In genomic region chrX:102253892-102254291, GRCm38 (mm10) we compare ENCODE assay signal across 8 mouse cellular contexts. TPM values are rescaled to one million over a fixed set of nuclear protein-coding genes. Genes with fewer than 3 reads are reported as not detected.
DNase-seq lines count a peak whose midpoint lies in the region; ATAC-seq and TF ChIP-seq lines count a peak whose summit lies in the region.

No protein-coding gene starts in this region.

- H3K36me3 ChIP-seq in kidney, embryonic 16.5 days (ENCODE audit: insufficient read depth, low read length): no peaks in the 10 kb centered on the region
- H3K36me3 ChIP-seq in forebrain, postnatal 0 days (ENCODE audit: insufficient read depth): no peaks in the 10 kb centered on the region
- no peaks in the 10 kb centered on the region for H3K36me3 ChIP-seq in midbrain, postnatal 0 days (ENCODE audit: insufficient read depth, low read length)

- no peak overlapping the region for H3K27ac ChIP-seq in kidney, embryonic 16.5 days (ENCODE audit: low read length)
- H3K27ac ChIP-seq in cerebellum, adult 2 months (ENCODE audit: insufficient read depth, low read length): no peak overlapping the region
- no peak overlapping the region for H3K27ac ChIP-seq in forebrain, postnatal 0 days (ENCODE audit: low read depth, low read length)
- H3K27ac ChIP-seq in midbrain, postnatal 0 days (ENCODE audit: low read depth, low read length): no peak overlapping the region

- peaks cover 47% of the 10 kb centered on the region for H3K27me3 ChIP-seq in kidney, embryonic 16.5 days (ENCODE audit: insufficient read depth, low read length)
- no peaks in the 10 kb centered on the region for H3K27me3 ChIP-seq in cerebellum, adult 2 months (ENCODE audit: control insufficient read depth, insufficient read depth, low read length)
- no peaks in the 10 kb centered on the region for H3K27me3 ChIP-seq in forebrain, postnatal 0 days (ENCODE audit: insufficient read depth, low read length)
- H3K27me3 ChIP-seq in midbrain, postnatal 0 days (ENCODE audit: insufficient read depth, low read length): peaks cover 8% of the 10 kb centered on the region; the same call in 1 of the 2 replicates

- peaks cover 10% of the 10 kb centered on the region; the same call in 1 of the 2 replicates for H3K4me1 ChIP-seq in kidney, embryonic 16.5 days (ENCODE audit: insufficient read depth, low read length)
- H3K4me1 ChIP-seq in cerebellum, adult 2 months (ENCODE audit: control insufficient read depth, insufficient read depth, low read length): no peaks in the 10 kb centered on the region
- H3K4me1 ChIP-seq in forebrain, postnatal 0 days (ENCODE audit: insufficient read depth): no peaks in the 10 kb centered on the region
- no peaks in the 10 kb centered on the region for H3K4me1 ChIP-seq in midbrain, postnatal 0 days (ENCODE audit: insufficient read depth, low read length)

- H3K4me3 ChIP-seq in kidney, embryonic 16.5 days (ENCODE audit: low read length): peak overlapping the region; percentile 26
- H3K4me3 ChIP-seq in cerebellum, adult 2 months (replicated peaks; ENCODE audit: insufficient read depth, low read depth, low read length): peak overlapping the region; percentile 46
- H3K4me3 ChIP-seq in forebrain, postnatal 0 days (ENCODE audit: low read depth, low read length): peak overlapping the region; percentile 1; the same call in 1 of the 2 replicates
- H3K4me3 ChIP-seq in midbrain, postnatal 0 days (ENCODE audit: low read depth, low read length): peak overlapping the region; percentile 22; the same call in 1 of the 2 replicates

- TF ChIP-seq CTCF in cerebellum, adult 2 months (IDR thresholded peaks at IDR 0.05; ENCODE audit: borderline replicate concordance, insufficient read depth, low read depth, low read length): no peak
- TF ChIP-seq CTCF in forebrain, postnatal 0 days (IDR thresholded peaks at IDR 0.05; ENCODE audit: low read depth): no peak
- TF ChIP-seq CTCF in midbrain, postnatal 0 days (IDR thresholded peaks at IDR 0.05): no peak

- 26% methylated on average over 7 of the region's 7 CpGs for WGBS in kidney, embryonic 16.5 days
- WGBS in cerebellum, adult 2 months: 5% methylated on average over 7 of the region's 7 CpGs
- WGBS in forebrain, postnatal 0 days: 29% methylated on average over 7 of the region's 7 CpGs
- WGBS in midbrain, postnatal 0 days: 19% methylated on average over 7 of the region's 7 CpGs

- ATAC-seq in kidney, embryonic 16.5 days (ENCODE audit: low FRiP score, low TSS enrichment): no peak
- ATAC-seq in forebrain, postnatal 0 days: no peak
- ATAC-seq in midbrain, postnatal 0 days (ENCODE audit: low FRiP score): no peak
- no peak for ATAC-seq in erythroid progenitor cell, adult 5-6 weeks (replicated peaks; ENCODE audit: low FRiP score, poor library complexity, severe bottlenecking)

- H3K9me3 ChIP-seq in kidney, embryonic 16.5 days (ENCODE audit: low read length): peaks cover 8% of the 10 kb centered on the region; the same call in 1 of the 2 replicates
- H3K9me3 ChIP-seq in forebrain, postnatal 0 days (ENCODE audit: low read length): no peaks in the 10 kb centered on the region
- no peaks in the 10 kb centered on the region for H3K9me3 ChIP-seq in midbrain, postnatal 0 days (ENCODE audit: low read length)

- no peak for DNase-seq in kidney, adult 9 months
- peak; percentile 43 to 51 for DNase-seq in cerebellum, adult 2 months
- DNase-seq in forebrain, postnatal 0 days: peak; percentile 33
- DNase-seq in left cerebral cortex, postnatal 36 days (ENCODE audit: low spot score in 2 of 2): peak; percentile 11 to 15
- DNase-seq in midbrain, postnatal 0 days (ENCODE audit: low spot score): peak; percentile 53
- no peak for DNase-seq in spleen, adult 12 weeks (ENCODE audit: low spot score)

- H3K4me2 ChIP-seq in kidney, embryonic 16.5 days (replicated peaks; ENCODE audit: low read depth, low read length): peak overlapping the region; percentile 44
- peak overlapping the region; percentile 32 for H3K4me2 ChIP-seq in forebrain, postnatal 0 days (ENCODE audit: low read depth)
- peak overlapping the region; percentile 49 for H3K4me2 ChIP-seq in midbrain, postnatal 0 days (ENCODE audit: low read depth, low read length, poor library complexity, severe bottlenecking)

- H3K9ac ChIP-seq in kidney, embryonic 16.5 days (replicated peaks; ENCODE audit: low read length): no peak overlapping the region
- H3K9ac ChIP-seq in forebrain, postnatal 0 days: no peak overlapping the region
- H3K9ac ChIP-seq in midbrain, postnatal 0 days (replicated peaks; ENCODE audit: low read length, poor library complexity, severe bottlenecking): no peak overlapping the region

- intact Hi-C loops in left cerebral cortex, postnatal 36 days (cut with DNase I): no loop called here

- no peak for TF ChIP-seq POLR2A in cerebellum, adult 2 months (IDR thresholded peaks at IDR 0.05; ENCODE audit: borderline replicate concordance, insufficient read depth, low read length)

RNA-seq across cellular contexts. Expression of gene Cited1, which starts 1.9 kb away (rescaled TPM):
- polyA plus RNA-seq in kidney, embryonic 16.5 days (2015; fragmentation: Nextera tagmentation; extraction: Ambion mirVana): 142 and 163 TPM in 2 replicates
- 11.4 and 13.2 TPM in 2 replicates for polyA plus RNA-seq in cerebellum, adult 2 months (2012; rRNA removed)
- total RNA-seq in forebrain, postnatal 0 days (2014; rRNA removed): 7.2 and 7.5 TPM in 2 replicates
- 7.1 and 9.5 TPM in 2 replicates for polyA plus RNA-seq in forebrain, postnatal 0 days (2015; fragmentation: Nextera tagmentation; extraction: Ambion mirVana)
- total RNA-seq in left cerebral cortex, postnatal 36 days (2021): 1 to 10 TPM; 2.8 to 4.1 TPM
- total RNA-seq in midbrain, postnatal 0 days (2014; rRNA removed): 6.4 and 6.9 TPM in 2 replicates
- polyA plus RNA-seq in midbrain, postnatal 0 days (2015; fragmentation: Nextera tagmentation; extraction: Ambion mirVana): 13.0 and 22.3 TPM in 2 replicates
- not detected in 2 replicates for total RNA-seq in erythroid progenitor cell, adult 5-6 weeks (2015; ENCODE audit: low replicate concordance)
- total RNA-seq in erythroid progenitor cell, adult 5-6 weeks (2017; ENCODE audit: low replicate concordance): not detected in 2 replicates

Comparison
In these comparisons a context has a peak if more than half of its experiments do, and no peak if none do; other contexts are left out.
1. DNase-seq: peak in cerebellum, adult 2 months (2 of 2), forebrain, postnatal 0 days (single experiment), left cerebral cortex, postnatal 36 days (2 of 2) and midbrain, postnatal 0 days (single experiment); none in kidney, adult 9 months (single experiment) and spleen, adult 12 weeks (single experiment).
2. Peak in every context shown above with its lines, with median percentiles within 50 percentile points of each other: H3K4me2 ChIP-seq and H3K4me3 ChIP-seq.